Mouse (Mus musculus) erythroblast, embryonic 14.5 days (primary cell): ENCODE results near the gene Esp4.
"Not testable (repeated sequence)": the region's sequence is repeated elsewhere in the genome, so short reads cannot be mapped to it uniquely, and the experiment has no call there.

Experiments
- GATA1 ChIP-seq: IDR thresholded peaks from 2 replicates; pipeline ENCODE4 v1.6.1; 2012; ENCODE audit warnings: low read length, inconsistent platforms, mixed read lengths
- TAL1 ChIP-seq: IDR thresholded peaks from 3 replicates; pipeline ENCODE4 v1.6.1; 2012; ENCODE audit warnings: low read length, inconsistent platforms, mixed read lengths

GRCm38 (mm10) chr17:40583906-40584305 is 14.5 kb upstream of the Esp4 start:
- not testable (repeated sequence) for TF ChIP-seq GATA1, TAL1
